Mouse (Mus musculus) small intestine, adult 2 months (tissue): ENCODE results near the gene Fn3krp.

Source experiments
- CTCF ChIP-seq: fragments of 200-500 bp; IDR thresholded peaks from 2 replicates; pipeline ENCODE4 v1.5.1; 2012; ENCODE audit warnings: low read depth, mild to moderate bottlenecking, control low read depth, inconsistent platforms, low read length, moderate library complexity, mixed read lengths; ENCODE audit not compliant: insufficient replicate concordance, insufficient read length; ENCODE audit errors: extremely low read depth
- POLR2A ChIP-seq: fragments of 200-500 bp; IDR thresholded peaks from 2 replicates; pipeline ENCODE4 v1.6.1; 2012; ENCODE audit warnings: low read depth, mild to moderate bottlenecking, control low read depth, inconsistent platforms, low read length, moderate library complexity

DNA sequence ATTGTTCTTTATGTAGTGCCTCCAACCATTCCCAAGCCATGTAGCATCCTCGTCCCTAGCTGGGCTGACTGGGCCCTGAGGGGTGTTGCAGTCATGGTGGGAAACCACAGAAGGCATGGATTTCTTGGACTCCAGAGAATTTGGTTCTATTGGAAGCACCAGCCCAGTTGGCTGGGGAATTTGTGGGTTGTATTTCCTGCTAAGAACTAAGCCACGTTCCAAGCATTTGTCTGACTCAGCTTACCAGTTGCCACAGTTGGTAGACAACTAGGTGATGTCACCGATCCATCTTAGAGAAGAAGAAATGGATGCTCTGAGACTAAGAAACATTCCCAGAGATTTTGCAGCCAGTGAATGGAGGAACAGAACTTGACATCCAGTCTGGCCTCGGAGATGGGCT lies 20.5 kb downstream of the Fn3krp start:
- TF ChIP-seq POLR2A (no peak), CTCF (no peak)
